Mouse (Mus musculus) lung, adult 18-20 months (tissue): ENCODE results near the gene Tceanc2.
"Not testable (repeated sequence)": the region's sequence is repeated elsewhere in the genome, so short reads cannot be mapped to it uniquely, and the experiment has no call there.

Experiments used
- DNase-seq, 2 experiments: peaks; one replicate each; pipeline ENCODE4 v3.0.0; 2022; ENCODE audit warnings: mixed read lengths in 2 of 2

Tceanc2 gene

GRCm38 (mm10) chr4:107126891-107127524 lies 51.9 kb downstream of the Tceanc2 start:
- no peak for DNase-seq

DNA sequence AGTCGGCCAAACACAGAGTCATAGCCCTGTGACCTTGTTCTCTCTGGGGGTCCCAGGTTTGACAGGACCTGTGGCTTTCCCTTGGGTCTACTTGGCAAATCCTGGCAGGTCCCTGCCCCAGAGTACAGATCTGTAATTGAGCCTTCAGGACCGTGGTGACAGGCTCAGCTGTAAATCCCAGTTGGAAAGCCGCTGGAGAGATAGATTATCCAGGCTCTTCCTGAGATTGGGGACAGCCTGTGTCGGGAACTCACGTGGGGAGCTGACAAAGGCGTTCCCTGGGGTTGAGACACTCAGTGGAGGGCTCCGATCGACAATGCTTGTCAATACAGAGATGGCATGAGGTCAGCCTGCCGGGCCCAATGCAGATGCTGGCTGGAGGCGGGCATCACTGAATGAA lies 52.5 kb downstream of the Tceanc2 start:
- no peak for DNase-seq

- no peak for DNase-seq
Measured at GRCm38 (mm10) chr4:107125101-107125500, 53.8 kb downstream of the Tceanc2 start.

GRCm38 (mm10) chr4:107124376-107124775 lies 54.5 kb downstream of the Tceanc2 start:
- no peak for DNase-seq

GRCm38 (mm10) chr4:107121165-107121943 lies 57.6 kb downstream of the Tceanc2 start:
- peak in 1 of 2 experiments; percentile 30 for DNase-seq

DNA sequence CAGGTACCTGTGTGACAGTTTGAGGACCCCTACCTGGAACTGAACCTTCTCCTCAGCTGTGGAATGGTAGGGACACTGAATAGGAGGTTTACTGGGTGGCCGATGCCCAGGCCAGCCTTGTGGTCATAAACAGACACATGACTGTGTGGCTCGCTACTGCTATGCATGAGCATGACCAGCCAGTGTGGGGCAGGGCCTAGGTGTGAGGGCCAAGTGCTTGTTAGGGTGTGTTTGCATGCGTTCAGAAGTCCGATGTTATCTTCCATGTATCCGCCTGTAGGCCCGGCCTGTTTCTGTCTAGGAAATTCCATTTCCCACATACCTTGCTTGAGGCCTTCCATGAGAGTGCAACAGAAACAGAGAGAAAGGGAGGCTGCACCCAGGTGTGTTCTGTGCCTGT lies 58.2 kb downstream of the Tceanc2 start:
- DNase-seq = no peak

DNA sequence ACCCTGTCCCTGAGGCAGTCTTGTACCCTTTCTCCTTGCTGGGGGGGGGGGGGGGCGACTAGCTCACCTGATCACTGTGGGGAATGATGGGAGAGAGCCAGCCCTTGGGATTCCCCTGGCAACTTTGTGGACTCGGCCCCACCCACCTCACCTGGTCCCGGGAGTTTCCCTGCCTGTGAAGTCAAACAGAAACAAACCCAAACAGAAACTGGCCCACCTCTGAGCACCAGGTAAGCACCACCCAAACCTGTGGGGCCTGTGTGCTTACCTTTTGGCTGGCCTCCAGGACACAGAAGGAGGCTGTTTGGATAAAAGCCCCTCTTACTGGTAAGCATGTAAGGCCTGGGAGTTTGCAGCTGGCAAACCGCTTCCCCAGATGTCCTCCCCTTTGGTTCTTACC lies 59.9 kb downstream of the Tceanc2 start:
- peak; percentile 44 to 74 for DNase-seq

DNA sequence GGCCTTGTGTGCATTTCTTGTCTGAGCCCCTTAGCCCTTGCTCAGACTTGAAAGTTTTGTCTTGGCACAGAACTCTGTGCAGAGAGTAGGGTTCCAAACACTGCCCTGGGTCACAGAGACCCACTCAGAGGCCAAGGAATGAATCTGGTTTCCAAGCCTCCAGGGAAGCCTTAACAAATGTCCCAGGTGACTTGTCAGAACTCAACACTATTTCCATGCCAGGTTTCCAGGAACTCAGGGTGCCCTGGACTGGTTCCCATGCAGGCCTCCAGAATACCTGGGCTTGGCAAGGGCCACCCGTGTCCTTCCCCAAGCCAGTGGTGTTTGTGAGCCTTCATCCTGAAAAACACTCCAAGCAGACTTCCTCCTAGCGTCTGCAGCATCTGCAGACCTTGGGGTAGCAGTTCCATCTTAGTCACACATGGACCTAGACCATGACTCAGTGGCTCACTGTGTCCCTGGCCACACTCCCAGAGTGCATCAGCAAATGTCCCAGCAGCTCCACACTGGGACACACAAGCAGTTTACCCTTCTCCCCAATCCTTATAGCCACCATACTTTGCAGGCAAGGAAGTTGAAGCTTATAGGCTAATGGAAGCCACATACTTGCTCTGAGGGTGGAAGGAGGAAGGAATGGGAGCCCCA lies 61.1 kb downstream of the Tceanc2 start:
- DNase-seq = no peak

- no peak for DNase-seq
Measured at GRCm38 (mm10) chr4:107114278-107114677, 64.6 kb downstream of the Tceanc2 start.

- not testable (repeated sequence) for DNase-seq
Measured at GRCm38 (mm10) chr4:107109181-107109580, 69.7 kb downstream of the Tceanc2 start.

DNA sequence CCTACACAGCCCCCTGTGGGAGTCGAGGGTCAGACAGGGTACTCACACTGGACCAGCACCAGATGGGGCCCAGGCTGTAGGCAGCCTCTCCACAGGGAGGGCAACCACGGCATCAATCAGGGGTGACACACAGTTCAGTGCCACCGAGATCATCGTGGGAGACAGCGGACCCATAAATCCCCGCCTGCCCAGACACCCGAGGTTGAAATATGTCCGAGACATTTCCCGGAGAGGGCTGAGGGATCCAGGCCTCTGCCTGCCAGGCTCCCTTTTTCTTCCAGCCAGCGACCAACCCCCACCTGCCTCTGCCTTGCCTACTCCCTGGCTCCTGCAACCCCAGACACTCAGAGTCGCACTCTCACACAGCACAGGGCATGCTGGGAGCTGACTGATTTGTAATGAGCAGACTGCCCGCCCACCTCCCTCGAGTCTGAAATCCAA lies 70.6 kb downstream of the Tceanc2 start:
- no peak for DNase-seq

- no peak for DNase-seq
Measured at GRCm38 (mm10) chr4:107106777-107107176, 72.1 kb downstream of the Tceanc2 start.

- DNase-seq = peak in 1 of 2 experiments; percentile 18
Measured at GRCm38 (mm10) chr4:107102220-107102619, 76.7 kb downstream of the Tceanc2 start.

DNA sequence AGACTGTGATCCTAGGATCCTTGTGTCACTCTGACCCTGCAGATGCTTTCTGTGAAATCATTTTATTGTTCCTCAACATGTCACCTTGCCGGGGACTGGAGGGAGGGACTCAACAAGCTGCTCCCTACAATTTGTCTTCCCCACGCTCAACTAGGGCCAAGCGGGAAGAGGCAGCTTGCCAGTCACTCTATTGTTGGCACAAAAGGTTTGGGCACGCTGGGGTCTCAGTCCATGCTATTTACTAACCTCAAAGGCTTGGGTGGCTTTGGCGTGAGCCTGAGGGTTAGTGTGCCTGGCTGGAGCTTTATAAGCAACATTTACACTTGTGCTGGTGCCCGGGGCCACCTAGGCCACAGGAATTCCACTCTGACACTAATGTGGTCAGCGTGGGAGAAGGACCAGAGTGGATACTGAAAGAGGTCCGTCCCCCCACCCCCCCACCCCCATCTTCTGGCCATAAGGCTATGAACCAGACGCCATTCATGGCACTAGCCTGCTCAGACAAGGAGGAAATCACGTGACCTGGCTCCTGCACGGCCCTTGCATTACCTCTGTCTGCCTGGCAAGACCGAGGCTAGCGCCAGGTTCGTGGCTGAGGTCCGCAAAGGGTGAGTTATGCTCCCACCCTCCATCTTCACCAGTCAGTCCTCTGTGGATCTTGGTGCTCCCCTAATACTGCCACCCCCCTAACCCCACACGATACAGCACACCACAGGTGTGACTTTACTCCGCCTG lies 80.0 kb downstream of the Tceanc2 start:
- no peak for DNase-seq

DNA sequence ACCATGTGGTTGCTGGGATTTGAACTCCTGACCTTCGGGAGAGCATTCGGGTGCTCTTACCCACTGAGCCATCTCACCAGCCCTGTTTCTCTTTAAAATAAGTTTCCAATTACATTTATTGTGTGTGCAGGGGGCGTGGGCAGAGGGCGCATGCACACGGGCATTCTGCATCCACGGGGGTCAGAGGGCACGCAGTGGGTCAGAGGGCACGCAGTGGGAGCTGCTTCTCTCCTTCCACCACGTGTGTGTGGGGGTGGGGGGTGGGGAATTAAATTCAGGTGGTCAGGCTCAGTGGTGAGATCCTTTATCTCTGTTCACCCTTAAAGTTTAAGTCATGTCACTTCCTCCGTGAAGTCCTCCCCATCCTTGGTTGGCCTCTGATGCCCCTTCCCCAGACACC lies 80.5 kb downstream of the Tceanc2 start:
- no peak for DNase-seq

- DNase-seq = no peak
Measured at GRCm38 (mm10) chr4:107097871-107098270, 81.0 kb downstream of the Tceanc2 start.

DNA sequence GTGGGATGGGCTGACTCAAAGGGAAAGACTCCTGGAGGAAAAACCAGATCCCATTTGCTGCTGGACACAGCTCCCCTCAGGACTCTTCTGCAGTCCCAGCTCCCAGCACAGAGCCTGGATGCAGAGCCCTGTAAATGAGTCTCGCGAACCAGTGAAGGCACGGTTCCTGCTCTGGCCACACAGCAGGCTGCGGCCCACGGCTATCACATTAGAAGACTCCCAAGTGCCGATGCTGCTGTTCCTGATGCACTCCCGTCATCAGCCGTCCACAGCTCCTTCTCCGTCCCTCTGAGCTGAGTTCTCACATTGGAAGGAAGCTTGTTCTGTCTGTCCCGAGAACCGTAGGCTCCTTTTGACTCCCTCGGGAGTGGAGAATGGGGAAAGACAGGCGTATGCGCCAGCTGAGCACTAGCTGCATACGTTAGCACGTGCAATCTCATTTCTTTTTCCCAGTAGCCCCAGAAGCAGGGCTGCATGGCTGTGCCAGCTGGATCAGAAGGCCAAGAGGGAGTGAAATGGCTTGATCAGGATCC lies 82.0 kb downstream of the Tceanc2 start, which contains the start of gene Cdcp2:
Cdcp2 (plus strand) TSS at position 51 of the 533 bp plus-strand sequence.
- no peak for DNase-seq

DNA sequence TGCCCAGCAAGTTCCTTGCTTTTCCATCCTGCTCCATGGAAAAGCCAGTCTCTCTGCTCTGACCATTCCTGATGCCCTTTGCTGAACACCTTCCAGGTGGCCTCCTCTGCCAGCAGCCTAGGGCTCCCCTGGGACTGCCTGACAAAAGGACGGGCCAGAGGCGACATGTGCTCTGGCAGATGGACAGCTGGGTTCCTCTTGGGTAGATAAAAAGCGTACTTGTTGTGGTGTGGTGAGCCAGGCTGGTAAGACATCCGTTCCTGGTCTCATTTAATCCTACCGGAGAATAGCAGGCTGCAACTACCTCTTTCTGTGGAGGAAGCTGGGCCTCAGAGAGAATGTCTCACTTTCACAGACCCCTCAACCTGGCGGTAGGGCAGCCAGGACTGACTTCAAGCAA lies 82.9 kb downstream of the Tceanc2 start:
- DNase-seq = no peak

DNA sequence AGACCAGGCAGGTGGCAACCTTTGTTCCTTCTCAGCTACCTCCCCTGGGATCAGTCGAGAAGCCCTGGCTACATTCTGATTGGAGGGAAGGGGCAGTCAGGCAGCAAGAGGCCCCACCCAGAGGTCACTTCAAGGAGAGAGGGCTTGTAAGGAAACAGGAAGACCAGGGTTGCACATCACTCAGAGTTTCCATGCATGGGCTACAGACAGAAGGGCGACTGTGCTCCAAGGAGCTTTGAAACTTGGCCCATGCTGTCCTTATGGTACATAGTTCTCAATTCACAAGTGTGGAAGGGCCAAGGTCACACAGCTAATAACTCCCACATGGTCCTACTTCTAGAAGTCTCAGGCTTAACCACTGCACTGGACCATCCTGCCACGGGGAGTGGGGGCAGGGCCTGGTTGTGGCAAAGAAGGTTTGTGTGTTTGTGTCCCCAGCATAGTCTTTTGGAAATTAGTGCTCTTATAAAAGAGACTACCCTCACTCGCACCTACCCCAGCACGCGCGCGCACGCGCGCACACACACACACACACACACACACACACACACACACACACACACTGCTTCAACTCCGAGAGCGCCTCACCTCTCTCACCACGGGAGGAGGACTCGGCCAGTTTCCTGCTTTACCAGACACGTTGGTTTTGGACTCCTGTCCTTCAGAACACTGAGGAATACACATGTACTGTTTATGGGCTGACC lies 84.3 kb downstream of the Tceanc2 start:
- DNase-seq = no peak

DNA sequence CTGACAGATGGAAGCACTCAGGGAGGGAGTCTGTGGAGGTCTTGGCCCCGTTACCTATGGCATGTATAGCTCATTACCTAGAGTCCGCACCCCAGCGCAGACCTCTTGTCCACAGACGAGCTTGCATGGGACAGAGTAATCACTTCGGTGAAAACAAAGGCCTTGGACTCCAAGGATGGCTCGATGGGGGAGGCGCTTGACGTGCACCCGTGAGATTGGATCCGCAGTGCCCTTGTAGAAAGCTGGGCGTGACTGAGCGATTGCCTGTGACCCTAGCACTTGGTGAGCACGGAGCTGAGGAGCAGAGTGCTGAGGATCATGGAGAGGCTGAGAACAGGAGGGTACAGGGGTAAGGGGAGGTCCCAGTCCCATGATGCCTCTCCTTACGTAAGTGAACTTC lies 87.2 kb downstream of the Tceanc2 start:
- no peak for DNase-seq

- peak; percentile 17 to 39 for DNase-seq
Measured at GRCm38 (mm10) chr4:107084858-107085257, 94.1 kb downstream of the Tceanc2 start.

- no peak for DNase-seq
Measured at GRCm38 (mm10) chr4:107084343-107084742, 94.6 kb downstream of the Tceanc2 start.
